Mouse (Mus musculus): ENCODE measurements around the gene Gm29110. TPM values are rescaled to one million over a fixed set of nuclear protein-coding genes. Genes with fewer than 3 reads are reported as not detected.
"Not testable (repeated sequence)": the region's sequence is repeated elsewhere in the genome, so short reads cannot be mapped to it uniquely, and the experiment has no call there.

Gene Gm29110
- not detected for total RNA-seq (2021)
- long read RNA-seq, experiment 1, result 0 reads
- long read RNA-seq, experiment 2, result 0 reads

DNA sequence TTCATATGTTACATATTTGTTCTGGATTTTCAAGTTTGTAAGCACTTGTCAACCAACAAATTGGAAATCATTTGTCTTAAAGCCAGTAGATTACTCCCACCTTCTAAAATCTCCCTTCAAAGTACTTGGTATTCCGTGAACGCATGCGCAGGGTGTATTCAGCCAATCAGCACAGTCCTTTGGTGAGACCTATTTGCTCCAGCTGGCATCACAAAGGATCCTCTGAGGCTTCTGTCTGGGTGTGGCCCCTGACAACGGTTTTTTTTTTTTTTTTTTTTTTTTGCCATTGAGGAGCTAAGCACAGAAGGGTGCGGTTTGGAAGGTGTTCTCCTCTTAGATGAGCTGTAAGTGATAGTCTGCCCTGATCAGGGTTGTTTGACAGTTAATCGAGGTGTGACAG, at the start of gene Gm29110:
Gm29110 (plus strand) TSS at position 301 of the 400 bp plus-strand sequence.
- DNase-seq, result not testable (repeated sequence)

Other genes starting within 250 kb of the Gm29110 start
- gene Gm21913, start 153.4 kb downstream of the Gm29110 start, total RNA-seq (2021), result not detected

Measured in heart, adult 18-20 months (tissue).